Mouse (Mus musculus): ENCODE data around the gene Rgs4. TPM values are rescaled to one million over a fixed set of nuclear protein-coding genes. Genes with fewer than 3 reads are reported as not detected.

Gene Rgs4
- polyA plus RNA-seq, 1 experiment from 2014 or later: 4.0 TPM

- H3K9me3 ChIP-seq (ENCODE audit: control insufficient read depth, low read length): no peaks in the 10 kb centered on the region
- H3K4me1 ChIP-seq (replicated peaks; ENCODE audit: control insufficient read depth, insufficient read depth, low read length): no peaks in the 10 kb centered on the region
- no peaks in the 10 kb centered on the region for H3K36me3 ChIP-seq (ENCODE audit: control insufficient read depth, insufficient read depth, low read length)
- H3K4me2 ChIP-seq (ENCODE audit: low read length): no peak overlapping the region
- no peak overlapping the region for H3K9ac ChIP-seq (ENCODE audit: low read length)
- H3K27me3 ChIP-seq (replicated peaks; ENCODE audit: control insufficient read depth, insufficient read depth, low read length): no peaks in the 10 kb centered on the region
- DNase-seq (ENCODE audit: low spot score): no peak
- ATAC-seq (replicated peaks; ENCODE audit: low FRiP score, low TSS enrichment, low read depth): no peak
- no peak overlapping the region for H3K27ac ChIP-seq (ENCODE audit: low read depth)
- no peak overlapping the region for H3K4me3 ChIP-seq (ENCODE audit: low read depth, low read length)
- 88% methylated on average over 2 of the region's 2 CpGs for WGBS
Observed at GRCm38 (mm10) chr1:169699184-169699583, 48.3 kb downstream of the Rgs4 start.

DNA sequence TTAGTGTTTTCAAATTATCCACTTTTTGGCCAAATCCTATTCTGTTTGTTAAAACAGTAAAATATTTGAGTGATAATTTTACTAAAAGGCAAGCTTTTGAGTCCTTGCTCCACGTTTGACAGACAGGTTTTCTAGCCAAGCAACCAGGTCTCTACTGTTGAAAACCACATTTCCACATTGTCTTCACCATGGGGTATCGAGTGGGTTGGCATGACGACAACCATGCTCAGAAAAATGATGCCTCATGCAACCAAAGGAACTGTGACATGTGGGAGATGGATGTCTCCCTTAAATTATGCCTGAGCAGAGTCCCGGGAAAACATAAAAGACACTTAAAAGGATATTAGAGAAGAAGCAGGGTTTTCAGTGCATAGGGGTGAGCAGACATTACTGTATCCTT lies 50.2 kb downstream of the Rgs4 start:
- no peak for ATAC-seq (replicated peaks; ENCODE audit: low FRiP score, low TSS enrichment, low read depth)
- Histone ChIP-seq H3K9me3 (ENCODE audit: control insufficient read depth, low read length) (no peaks in the 10 kb centered on the region), H3K4me2 (ENCODE audit: low read length) (no peak overlapping the region), H3K27ac (ENCODE audit: low read depth) (no peak overlapping the region), H3K9ac (ENCODE audit: low read length) (no peak overlapping the region), H3K4me1 (replicated peaks; ENCODE audit: control insufficient read depth, insufficient read depth, low read length) (no peaks in the 10 kb centered on the region), H3K27me3 (replicated peaks; ENCODE audit: control insufficient read depth, insufficient read depth, low read length) (no peaks in the 10 kb centered on the region), H3K4me3 (ENCODE audit: low read depth, low read length) (no peak overlapping the region), H3K36me3 (ENCODE audit: control insufficient read depth, insufficient read depth, low read length) (peaks cover under 1% of the 10 kb centered on the region; the same call in 1 of the 2 replicates)
- WGBS: 75% methylated on average over 4 of the region's 4 CpGs
- no peak for DNase-seq (ENCODE audit: low spot score)

DNA sequence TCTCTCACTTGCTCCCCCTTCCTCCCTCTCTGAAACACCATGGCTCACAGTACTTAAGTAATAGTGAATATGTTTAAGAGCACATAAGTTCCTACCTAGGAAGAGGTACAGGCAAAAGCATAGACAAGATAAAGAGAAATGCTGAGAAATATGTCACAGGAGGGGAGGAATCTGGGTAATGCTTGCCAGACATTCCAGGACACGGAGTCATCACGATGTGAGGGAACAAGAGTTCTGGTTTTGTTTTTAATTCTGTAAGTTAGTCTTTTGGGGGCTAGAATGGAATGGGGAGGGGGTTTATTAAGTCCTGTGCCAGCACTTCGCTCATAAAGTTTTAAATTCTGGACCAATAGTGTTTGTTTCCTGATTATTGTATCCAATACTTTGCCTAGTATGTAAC lies 52.1 kb downstream of the Rgs4 start:
- Histone ChIP-seq H3K27me3 (replicated peaks; ENCODE audit: control insufficient read depth, insufficient read depth, low read length) (no peaks in the 10 kb centered on the region), H3K4me3 (ENCODE audit: low read depth, low read length) (no peak overlapping the region), H3K27ac (ENCODE audit: low read depth) (no peak overlapping the region), H3K36me3 (ENCODE audit: control insufficient read depth, insufficient read depth, low read length) (peaks cover 4% of the 10 kb centered on the region; the same call in 1 of the 2 replicates), H3K4me1 (replicated peaks; ENCODE audit: control insufficient read depth, insufficient read depth, low read length) (no peaks in the 10 kb centered on the region), H3K9me3 (ENCODE audit: control insufficient read depth, low read length) (no peaks in the 10 kb centered on the region), H3K9ac (ENCODE audit: low read length) (no peak overlapping the region), H3K4me2 (ENCODE audit: low read length) (no peak overlapping the region)
- DNase-seq (ENCODE audit: low spot score) (no peak), ATAC-seq (replicated peaks; ENCODE audit: low FRiP score, low TSS enrichment, low read depth) (no peak)
- WGBS: 62% methylated on average over 3 of the region's 3 CpGs

DNA sequence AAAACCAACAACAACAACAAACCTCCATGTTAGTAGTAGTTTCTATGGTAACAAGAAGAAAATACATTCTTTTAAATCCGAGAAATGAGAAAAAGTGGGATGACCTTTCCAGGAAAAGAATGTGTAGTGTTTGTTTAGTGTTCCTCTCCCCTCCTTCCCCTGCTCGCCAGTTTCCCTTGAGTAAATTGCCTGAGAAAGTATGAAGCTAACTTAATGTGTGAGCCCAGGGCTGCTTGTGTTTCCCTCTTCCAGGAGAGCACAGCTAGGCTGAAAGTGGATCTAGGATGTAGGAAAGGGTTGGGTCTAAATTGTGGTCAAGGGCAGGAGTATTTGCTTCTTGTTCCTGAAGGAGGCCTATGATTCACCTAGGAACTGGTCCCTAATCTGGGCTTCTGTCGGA lies 53.9 kb downstream of the Rgs4 start:
- no peaks in the 10 kb centered on the region for H3K9me3 ChIP-seq (ENCODE audit: control insufficient read depth, low read length)
- WGBS: 52% methylated on average over 3 of the region's 3 CpGs
- no peak overlapping the region for H3K27ac ChIP-seq (ENCODE audit: low read depth)
- ATAC-seq (replicated peaks; ENCODE audit: low FRiP score, low TSS enrichment, low read depth) (no peak), DNase-seq (ENCODE audit: low spot score) (no peak)
- no peak overlapping the region for H3K4me2 ChIP-seq (ENCODE audit: low read length)
- H3K27me3 ChIP-seq (replicated peaks; ENCODE audit: control insufficient read depth, insufficient read depth, low read length): no peaks in the 10 kb centered on the region
- H3K36me3 ChIP-seq (ENCODE audit: control insufficient read depth, insufficient read depth, low read length): peaks cover 4% of the 10 kb centered on the region; the same call in 1 of the 2 replicates
- H3K4me1 ChIP-seq (replicated peaks; ENCODE audit: control insufficient read depth, insufficient read depth, low read length): no peaks in the 10 kb centered on the region
- no peak overlapping the region for H3K4me3 ChIP-seq (ENCODE audit: low read depth, low read length)
- no peak overlapping the region for H3K9ac ChIP-seq (ENCODE audit: low read length)

GRCm38 (mm10) chr1:169693040-169693439 lies 54.4 kb downstream of the Rgs4 start:
- no peak overlapping the region for H3K4me3 ChIP-seq (ENCODE audit: low read depth, low read length)
- peaks cover 4% of the 10 kb centered on the region; the same call in 1 of the 2 replicates for H3K36me3 ChIP-seq (ENCODE audit: control insufficient read depth, insufficient read depth, low read length)
- H3K27ac ChIP-seq (ENCODE audit: low read depth): no peak overlapping the region
- 88% methylated on average over 2 of the region's 2 CpGs for WGBS
- no peak overlapping the region for H3K9ac ChIP-seq (ENCODE audit: low read length)
- no peak for ATAC-seq (replicated peaks; ENCODE audit: low FRiP score, low TSS enrichment, low read depth)
- H3K9me3 ChIP-seq (ENCODE audit: control insufficient read depth, low read length): no peaks in the 10 kb centered on the region
- no peaks in the 10 kb centered on the region for H3K27me3 ChIP-seq (replicated peaks; ENCODE audit: control insufficient read depth, insufficient read depth, low read length)
- no peak for DNase-seq (ENCODE audit: low spot score)
- H3K4me2 ChIP-seq (ENCODE audit: low read length): no peak overlapping the region
- H3K4me1 ChIP-seq (replicated peaks; ENCODE audit: control insufficient read depth, insufficient read depth, low read length): no peaks in the 10 kb centered on the region

Other genes with a start within 250 kb of the Rgs4 start
- gene Nuf2, start 216.2 kb downstream of the Rgs4 start, polyA plus RNA-seq (2014; fragmentation: Nextera tagmentation; extraction: Ambion mirVana): 45.4 and 52.8 TPM in 2 replicates
- gene Rgs5, start 92.1 kb downstream of the Rgs4 start, polyA plus RNA-seq (2014; fragmentation: Nextera tagmentation; extraction: Ambion mirVana): 20.6 and 20.9 TPM in 2 replicates
- gene Ccdc190, start 181.0 kb upstream of the Rgs4 start, polyA plus RNA-seq (2014; fragmentation: Nextera tagmentation; extraction: Ambion mirVana): not detected in 2 replicates
- gene Hsd17b7, start 221.6 kb upstream of the Rgs4 start, polyA plus RNA-seq (2014; fragmentation: Nextera tagmentation; extraction: Ambion mirVana): 20.0 and 21.6 TPM in 2 replicates

All from intestine, embryonic 14.5 days (tissue).